Mouse (Mus musculus) liver, embryonic 14.5 days (tissue): ENCODE measurements at regions not wholly inside any gene's neighbourhood (a gene's known extent, or its start where the extent isn't known, plus 50 kb on each side); places are given as distances from the start of the nearest gene placed in this dataset.

Experiments used
- CTCF ChIP-seq: IDR thresholded peaks from 2 replicates; pipeline ENCODE4 v1.5.1; 2016; ENCODE audit warnings: antibody characterized with exemption, low read depth, control low read depth
- EP300 ChIP-seq: IDR thresholded peaks from 2 replicates; pipeline ENCODE4 v1.6.1; 2016; ENCODE audit warnings: antibody characterized with exemption, low read depth

- TF ChIP-seq EP300 (no peak), CTCF (no peak)
These were observed 145.1 kb upstream of the Cd180 start for GRCm38 (mm10) chr13:102548252-102548651.
